Mouse (Mus musculus) ES-E14 (cell line): ENCODE measurements around the gene Rbm38. TPM values are rescaled to one million over a fixed set of nuclear protein-coding genes. Genes with fewer than 3 reads are reported as not detected.

ENCODE experiments used
- DNase-seq: peaks from one replicate; pipeline ENCODE4 v3.0.0-alpha.2; 2013; ENCODE audit warnings: low read depth, low spot score
- H3K27ac ChIP-seq: 2 replicates; pipeline ENCODE4 v1.5.1; 2012; ENCODE audit warnings: low read depth, mild to moderate bottlenecking, low read length, moderate library complexity, mixed read lengths; ENCODE audit not compliant: poor library complexity, insufficient read depth, severe bottlenecking
- H3K36me3 ChIP-seq: 2 replicates; pipeline ENCODE4 v1.6.1; 2012; ENCODE audit warnings: mild to moderate bottlenecking, low read length, moderate library complexity, mixed read lengths; ENCODE audit not compliant: control insufficient read depth, poor library complexity, insufficient read depth, severe bottlenecking
- H3K4me1 ChIP-seq, 2 experiments: fragments of 150-350 bp in 1 of 2; sonication (generic) in 1 of 2; 2 replicates each; pipeline ENCODE4 v1.6.1; 2012; ENCODE audit warnings: low read length in 2 of 2, mild to moderate bottlenecking in 1 of 2, mixed read lengths in 1 of 2; ENCODE audit not compliant: control insufficient read depth in 2 of 2, insufficient read depth in 2 of 2, poor library complexity in 1 of 2
- H3K4me3 ChIP-seq, 2 experiments: fragments of 150-350 bp in 1 of 2; sonication (generic) in 1 of 2; 2 replicates each; pipeline ENCODE4 v1.5.1; 2012; ENCODE audit warnings: low read length in 2 of 2, low read depth in 1 of 2, mild to moderate bottlenecking in 1 of 2, mixed read lengths in 1 of 2; ENCODE audit not compliant: insufficient read depth in 1 of 2, poor library complexity in 1 of 2, severe bottlenecking in 1 of 2
- H3K9ac ChIP-seq: 2 replicates; pipeline ENCODE4 v1.6.1; 2012; ENCODE audit warnings: low read depth, mild to moderate bottlenecking, low read length, mixed read lengths; ENCODE audit not compliant: poor library complexity, insufficient read depth, severe bottlenecking
- H3K9me3 ChIP-seq: fragments of 150-350 bp; sonication (generic); 2 replicates; pipeline ENCODE4 v1.6.1; 2012; ENCODE audit warnings: low read depth, mild to moderate bottlenecking, low read length; ENCODE audit not compliant: control insufficient read depth, insufficient read depth
- CHD2 ChIP-seq: IDR thresholded peaks from 2 replicates; pipeline ENCODE4 v1.6.1; 2014; ENCODE audit warnings: mild to moderate bottlenecking, low read depth, low read length, inconsistent platforms
- HCFC1 ChIP-seq: IDR thresholded peaks from 2 replicates; pipeline ENCODE4 v1.6.1; 2012; ENCODE audit warnings: low read length, inconsistent platforms, borderline replicate concordance; ENCODE audit not compliant: insufficient read depth
- MAFK ChIP-seq: IDR thresholded peaks from 2 replicates; pipeline ENCODE4 v1.6.1; 2014; ENCODE audit warnings: mild to moderate bottlenecking, low read depth, low read length, inconsistent platforms; ENCODE audit not compliant: insufficient read depth
- ZC3H11A ChIP-seq: IDR thresholded peaks from 2 replicates; pipeline ENCODE4 v1.6.1; 2012; ENCODE audit warnings: low read depth, mild to moderate bottlenecking, inconsistent platforms, low read length, borderline replicate concordance
- ZNF384 ChIP-seq: IDR thresholded peaks from 2 replicates; pipeline ENCODE4 v1.6.1; 2012; ENCODE audit warnings: low read depth, low read length, inconsistent platforms
- in situ Hi-C, 2 experiments: fragments of 600-800 bp; cut with MboI; formaldehyde crosslinking; loops; one replicate each; pipeline ENCODE4 v1.15.1; 2025; ENCODE audit warnings: low sequenced_read_pairs in 2 of 2, inconsistent platforms in 1 of 2; ENCODE audit not compliant: unreplicated experiment in 2 of 2
- total RNA-seq: library from RNA; depleted of rRNA; stranded (reverse); fragments of 300-350 nt; gene quantifications from 2 replicates; pipeline ENCODE4 v1.2.3, GENCODE M21; 2012

Gene Rbm38
- total RNA-seq, 1 experiment = 26.7 TPM

- TF ChIP-seq CHD2 (no peak), ZNF384 (no peak), HCFC1 (no peak), MAFK (no peak), ZC3H11A (no peak)
- peaks cover 0 to 2% of the 10 kb centered on the region in 2 experiments; a peak in 1 of 4 replicates for H3K4me1 ChIP-seq
- H3K9me3 ChIP-seq = no peaks in the 10 kb centered on the region
- H3K27ac ChIP-seq = no peak overlapping the region
- DNase-seq = no peak
- no peak overlapping the region for H3K9ac ChIP-seq
- peaks cover 52% of the 10 kb centered on the region for H3K36me3 ChIP-seq
- in situ Hi-C loops = no loop called here
- H3K4me3 ChIP-seq = no peak overlapping the region
Observed at GRCm38 (mm10) chr2:173034998-173035397, 14.7 kb downstream of the Rbm38 start.

- peaks cover 46% of the 10 kb centered on the region for H3K36me3 ChIP-seq
- H3K4me1 ChIP-seq = no peaks in the 10 kb centered on the region
- H3K4me3 ChIP-seq = no peak overlapping the region
- H3K9me3 ChIP-seq = no peaks in the 10 kb centered on the region
- H3K27ac ChIP-seq = no peak overlapping the region
- DNase-seq = no peak
- no peak for TF ChIP-seq CHD2
- TF ChIP-seq MAFK = no peak
- TF ChIP-seq ZC3H11A = no peak
- no peak overlapping the region for H3K9ac ChIP-seq
- in situ Hi-C loops = no loop called here
Observed at GRCm38 (mm10) chr2:173035653-173036052, 15.4 kb downstream of the Rbm38 start.

GRCm38 (mm10) chr2:173036055-173036454 is 15.8 kb downstream of the Rbm38 start:
- Histone ChIP-seq H3K36me3 (peaks cover 42% of the 10 kb centered on the region), H3K4me3 (no peak overlapping the region), H3K9ac (no peak overlapping the region), H3K4me1 (no peaks in the 10 kb centered on the region), H3K9me3 (no peaks in the 10 kb centered on the region), H3K27ac (no peak overlapping the region)
- in situ Hi-C loops = no loop called here
- TF ChIP-seq CHD2 = no peak
- no peak for TF ChIP-seq ZC3H11A
- TF ChIP-seq HCFC1 = no peak
- no peak for TF ChIP-seq MAFK
- TF ChIP-seq ZNF384 = no peak
- DNase-seq = no peak

DNA sequence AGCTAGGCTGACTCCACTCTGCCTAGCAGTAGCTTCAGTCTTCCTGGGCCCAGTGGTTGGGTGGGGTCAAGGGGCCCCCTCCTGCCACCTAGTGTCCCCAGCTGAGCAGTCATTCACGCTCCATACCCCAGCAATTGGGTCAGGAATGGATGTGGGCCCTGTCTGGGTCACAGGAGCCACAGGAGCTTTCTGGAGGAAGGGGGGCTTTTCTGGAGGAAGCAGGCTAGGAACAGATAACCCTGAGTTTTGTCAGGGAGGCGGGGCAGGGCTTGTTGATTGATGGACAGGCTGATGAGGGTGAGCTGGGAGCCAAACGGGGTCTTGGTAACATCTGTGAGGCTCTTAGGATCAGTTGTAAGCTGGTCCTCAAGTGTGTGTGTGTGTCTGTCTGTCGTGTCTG is 16.3 kb downstream of the Rbm38 start:
- in situ Hi-C loops = no loop called here
- Histone ChIP-seq H3K4me3 (no peak overlapping the region), H3K36me3 (peaks cover 37% of the 10 kb centered on the region), H3K27ac (no peak overlapping the region), H3K9me3 (no peaks in the 10 kb centered on the region), H3K4me1 (no peaks in the 10 kb centered on the region), H3K9ac (no peak overlapping the region)
- no peak for TF ChIP-seq CHD2
- no peak for TF ChIP-seq ZNF384
- TF ChIP-seq ZC3H11A = no peak
- no peak for TF ChIP-seq HCFC1
- no peak for TF ChIP-seq MAFK
- DNase-seq = no peak

DNA sequence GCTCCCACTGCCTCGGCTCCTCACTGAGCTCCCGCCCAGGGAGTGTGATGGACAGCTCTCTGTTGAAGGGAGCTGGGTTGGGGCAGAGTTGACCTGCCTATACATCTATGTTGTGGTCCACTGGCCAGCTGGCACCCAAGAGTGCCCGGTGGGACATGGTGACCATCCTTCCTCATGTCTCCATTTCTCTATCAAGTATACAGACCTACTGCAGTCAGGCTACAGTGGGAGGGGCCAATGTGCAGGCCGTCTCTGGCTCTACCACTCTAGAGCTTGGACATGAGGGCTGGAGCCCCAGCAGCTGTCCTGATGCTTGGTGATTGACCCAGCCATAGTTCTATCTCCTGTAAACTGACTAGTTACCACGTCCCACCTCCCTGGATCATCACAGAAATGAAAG is 17.0 kb downstream of the Rbm38 start:
- in situ Hi-C loops = no loop called here
- no peak for DNase-seq
- TF ChIP-seq ZNF384 (no peak), HCFC1 (no peak), ZC3H11A (no peak), CHD2 (no peak)
- no peaks in the 10 kb centered on the region for H3K4me1 ChIP-seq
- H3K27ac ChIP-seq = no peak overlapping the region
- peaks cover 31% of the 10 kb centered on the region for H3K36me3 ChIP-seq
- H3K9me3 ChIP-seq = no peaks in the 10 kb centered on the region
- no peak overlapping the region for H3K9ac ChIP-seq
- no peak overlapping the region for H3K4me3 ChIP-seq
